Mouse (Mus musculus) colon, adult 2 months (tissue): ENCODE measurements around the gene Cep78. TPM values are rescaled to one million over a fixed set of nuclear protein-coding genes. Genes with fewer than 3 reads are reported as not detected.

ENCODE experiments used
- polyA plus RNA-seq: library from polyadenylated mRNA; depleted of rRNA; stranded (reverse); fragments of >200 nt; gene quantifications from 2 replicates; pipeline ENCODE4 v1.2.3, GENCODE M21; 2012; rRNA removed

The Cep78 gene
- 3.2 and 3.7 TPM in 2 replicates for polyA plus RNA-seq

DNA sequence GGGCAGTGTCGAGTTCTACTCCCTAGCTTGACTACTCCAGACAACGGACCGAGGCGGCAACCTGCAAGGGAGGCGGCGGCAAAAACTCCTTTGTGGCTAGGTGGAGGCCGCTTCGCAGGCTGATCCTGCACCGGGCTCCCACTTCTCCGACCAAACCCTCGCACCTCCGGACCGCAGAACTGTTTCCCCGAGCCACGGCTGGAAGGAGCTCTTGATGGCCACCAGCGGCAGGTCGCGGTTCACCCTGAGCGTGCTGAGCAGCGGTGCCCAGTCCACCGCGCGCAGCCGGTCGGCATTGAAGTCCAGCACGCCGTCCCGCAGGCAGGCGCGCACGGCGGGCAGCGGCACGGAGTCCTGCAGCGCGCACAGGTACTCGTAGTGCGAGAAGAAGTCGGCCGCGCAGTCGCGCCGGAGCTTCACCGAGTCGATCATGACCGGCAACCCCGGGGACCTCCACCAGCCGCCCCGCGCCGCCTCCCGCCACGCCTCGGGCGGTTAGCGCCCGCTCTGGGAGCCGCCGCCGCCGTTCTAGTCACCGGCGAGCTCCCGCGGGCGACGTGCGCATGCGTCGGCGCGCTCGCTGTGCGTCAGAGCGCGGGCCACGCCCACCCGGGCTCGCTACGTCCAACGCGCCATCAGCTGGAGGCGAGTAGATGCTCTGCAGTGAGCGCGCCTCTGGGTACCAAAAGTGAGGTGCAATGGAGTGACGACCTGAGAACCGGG, at the start of gene Cep78:
Gene Cep78, minus strand, starts transcription at position 541 of the 723 bp plus-strand sequence.

DNA sequence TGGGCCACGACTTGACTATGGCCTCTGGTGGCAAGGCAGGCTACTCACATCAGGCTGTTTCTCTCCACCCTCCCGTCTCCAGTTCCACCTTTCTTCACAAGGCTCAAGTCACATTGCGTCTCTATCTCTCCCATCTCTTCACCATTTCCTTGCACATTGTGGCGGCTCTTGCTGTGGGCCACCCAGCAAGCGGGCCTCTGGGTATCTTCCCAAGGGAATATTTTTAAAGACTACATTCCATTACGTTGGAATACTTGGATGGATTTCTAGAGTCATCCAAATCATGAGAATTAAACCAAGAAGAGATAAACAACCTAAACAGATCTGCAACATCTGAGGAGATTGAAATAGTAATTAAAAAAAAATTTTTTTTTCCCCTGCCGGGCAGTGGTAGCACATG, 37.6 kb downstream of the Cep78 start, which contains the start of gene Psat1:
Gene Psat1, minus strand, starts transcription at position 101 of the 400 bp plus-strand sequence.

Other genes starting within 250 kb of the Cep78 start
- gene Psat1, start 37.7 kb downstream of the Cep78 start, polyA plus RNA-seq, result 1.8 and 2.5 TPM in 2 replicates
- gene Gnaq, start 147.8 kb upstream of the Cep78 start, polyA plus RNA-seq, result 14.4 and 15.1 TPM in 2 replicates